Mouse (Mus musculus): Measurements from ENCODE around the gene Trim65. TPM values are rescaled to one million over a fixed set of nuclear protein-coding genes. Genes with fewer than 3 reads are reported as not detected.
"Not testable (repeated sequence)": the region's sequence is repeated elsewhere in the genome, so short reads cannot be mapped to it uniquely, and the experiment has no call there.

Trim65 gene
- polyA plus RNA-seq, 1 experiment, result 0.57 TPM

DNA sequence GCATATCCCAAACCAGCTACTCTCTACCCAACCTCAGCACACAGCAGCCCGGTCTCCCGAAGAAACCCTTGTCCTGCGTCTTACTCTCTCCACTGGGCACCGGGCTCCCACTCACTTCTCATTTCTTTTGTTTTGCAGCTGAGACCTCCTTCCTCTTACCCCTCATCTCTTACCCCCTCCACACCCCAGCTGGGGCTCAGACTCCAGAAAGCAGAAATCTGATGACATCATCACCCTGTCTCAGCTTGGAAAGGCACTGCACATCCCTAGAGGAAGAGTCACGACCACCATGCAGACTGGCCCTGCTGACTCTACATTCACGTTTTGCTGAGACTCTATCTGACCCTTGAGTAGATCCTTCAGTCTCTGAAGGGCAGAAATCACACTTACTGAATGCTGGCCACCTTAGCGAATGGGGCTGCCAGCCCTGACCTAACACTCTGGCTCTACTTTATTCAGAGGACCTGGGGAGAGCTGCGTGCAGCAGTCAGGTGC is 888 bp downstream of the Trim65 start:
- peak overlapping the region; percentile 12 for H3K27ac ChIP-seq (ENCODE audit: control insufficient read depth, insufficient read depth, low read depth, low read length)
- no peaks in the 10 kb centered on the region for H3K27me3 ChIP-seq (ENCODE audit: control insufficient read depth, insufficient read depth, low read length)
- TF ChIP-seq CTCF (IDR thresholded peaks at IDR 0.05; ENCODE audit: control insufficient read depth, insufficient read depth, insufficient replicate concordance, low read depth, low read length) (no peak), POLR2A (IDR thresholded peaks at IDR 0.05; ENCODE audit: control insufficient read depth, low read depth, low read length) (no peak)
- H3K36me3 ChIP-seq (ENCODE audit: control insufficient read depth, insufficient read depth, low read length), result no peaks in the 10 kb centered on the region; the same call in 1 of the 2 replicates
- H3K4me3 ChIP-seq (ENCODE audit: control insufficient read depth, low read depth, low read length), result peak overlapping the region; percentile 86
- H3K4me1 ChIP-seq (ENCODE audit: control insufficient read depth, insufficient read depth, low read length), result peaks cover 15% of the 10 kb centered on the region

- Histone ChIP-seq H3K36me3 (ENCODE audit: control insufficient read depth, insufficient read depth, low read length) (no peaks in the 10 kb centered on the region; the same call in 1 of the 2 replicates), H3K27ac (ENCODE audit: control insufficient read depth, insufficient read depth, low read depth, low read length) (no peak overlapping the region), H3K27me3 (ENCODE audit: control insufficient read depth, insufficient read depth, low read length) (no peaks in the 10 kb centered on the region), H3K4me1 (ENCODE audit: control insufficient read depth, insufficient read depth, low read length) (peaks cover 15% of the 10 kb centered on the region), H3K4me3 (ENCODE audit: control insufficient read depth, low read depth, low read length) (no peak overlapping the region)
- TF ChIP-seq POLR2A (IDR thresholded peaks at IDR 0.05; ENCODE audit: control insufficient read depth, low read depth, low read length) (no peak), CTCF (IDR thresholded peaks at IDR 0.05; ENCODE audit: control insufficient read depth, insufficient read depth, insufficient replicate concordance, low read depth, low read length) (no peak)
Observed at GRCm38 (mm10) chr11:116129091-116129790, 1.7 kb downstream of the Trim65 start.

- no peaks in the 10 kb centered on the region for H3K27me3 ChIP-seq (ENCODE audit: control insufficient read depth, insufficient read depth, low read length)
- peaks cover 15% of the 10 kb centered on the region for H3K4me1 ChIP-seq (ENCODE audit: control insufficient read depth, insufficient read depth, low read length)
- H3K4me3 ChIP-seq (ENCODE audit: control insufficient read depth, low read depth, low read length), result no peak overlapping the region
- peak overlapping the region; percentile 51; the same call in 1 of the 2 replicates for H3K27ac ChIP-seq (ENCODE audit: control insufficient read depth, insufficient read depth, low read depth, low read length)
- H3K36me3 ChIP-seq (ENCODE audit: control insufficient read depth, insufficient read depth, low read length), result no peaks in the 10 kb centered on the region
- TF ChIP-seq CTCF (IDR thresholded peaks at IDR 0.05; ENCODE audit: control insufficient read depth, insufficient read depth, insufficient replicate concordance, low read depth, low read length) (no peak), POLR2A (IDR thresholded peaks at IDR 0.05; ENCODE audit: control insufficient read depth, low read depth, low read length) (no peak)
Observed at GRCm38 (mm10) chr11:116127986-116128385, 2.9 kb downstream of the Trim65 start.

- Histone ChIP-seq H3K36me3 (ENCODE audit: control insufficient read depth, insufficient read depth, low read length) (no peaks in the 10 kb centered on the region), H3K27me3 (ENCODE audit: control insufficient read depth, insufficient read depth, low read length) (no peaks in the 10 kb centered on the region), H3K4me1 (ENCODE audit: control insufficient read depth, insufficient read depth, low read length) (peaks cover 15% of the 10 kb centered on the region), H3K27ac (ENCODE audit: control insufficient read depth, insufficient read depth, low read depth, low read length) (peak within 1 kb of the TSS; percentile 51), H3K4me3 (ENCODE audit: control insufficient read depth, low read depth, low read length) (no peak within 1 kb of the TSS)
- TF ChIP-seq CTCF (IDR thresholded peaks at IDR 0.05; ENCODE audit: control insufficient read depth, insufficient read depth, insufficient replicate concordance, low read depth, low read length) (no peak), POLR2A (IDR thresholded peaks at IDR 0.05; ENCODE audit: control insufficient read depth, low read depth, low read length) (no peak)
Observed at GRCm38 (mm10) chr11:116127156-116127980, 3.6 kb downstream of the Trim65 start, which contains the start of gene Trim47. Gene Trim47 (minus strand): TSS chr11:116127210.

- TF ChIP-seq POLR2A (IDR thresholded peaks at IDR 0.05; ENCODE audit: control insufficient read depth, low read depth, low read length) (no peak), CTCF (IDR thresholded peaks at IDR 0.05; ENCODE audit: control insufficient read depth, insufficient read depth, insufficient replicate concordance, low read depth, low read length) (no peak)
- peaks cover 15% of the 10 kb centered on the region for H3K4me1 ChIP-seq (ENCODE audit: control insufficient read depth, insufficient read depth, low read length)
- no peak overlapping the region for H3K4me3 ChIP-seq (ENCODE audit: control insufficient read depth, low read depth, low read length)
Observed at GRCm38 (mm10) chr11:116126261-116126660, 4.7 kb downstream of the Trim65 start.

GRCm38 (mm10) chr11:116121731-116122245 is 9.1 kb downstream of the Trim65 start:
- H3K4me3 ChIP-seq (ENCODE audit: control insufficient read depth, low read depth, low read length); H3K27me3 ChIP-seq (ENCODE audit: control insufficient read depth, insufficient read depth, low read length); H3K27ac ChIP-seq (ENCODE audit: control insufficient read depth, insufficient read depth, low read depth, low read length); H3K4me1 ChIP-seq (ENCODE audit: control insufficient read depth, insufficient read depth, low read length); H3K36me3 ChIP-seq (ENCODE audit: control insufficient read depth, insufficient read depth, low read length): not testable (repeated sequence)

More at GRCm38 (mm10) chr11:116126261-116126660, 4.7 kb downstream of the Trim65 start:
- Histone ChIP-seq H3K27ac (ENCODE audit: control insufficient read depth, insufficient read depth, low read depth, low read length) (no peak overlapping the region), H3K36me3 (ENCODE audit: control insufficient read depth, insufficient read depth, low read length) (no peaks in the 10 kb centered on the region), H3K27me3 (ENCODE audit: control insufficient read depth, insufficient read depth, low read length) (no peaks in the 10 kb centered on the region)

DNA sequence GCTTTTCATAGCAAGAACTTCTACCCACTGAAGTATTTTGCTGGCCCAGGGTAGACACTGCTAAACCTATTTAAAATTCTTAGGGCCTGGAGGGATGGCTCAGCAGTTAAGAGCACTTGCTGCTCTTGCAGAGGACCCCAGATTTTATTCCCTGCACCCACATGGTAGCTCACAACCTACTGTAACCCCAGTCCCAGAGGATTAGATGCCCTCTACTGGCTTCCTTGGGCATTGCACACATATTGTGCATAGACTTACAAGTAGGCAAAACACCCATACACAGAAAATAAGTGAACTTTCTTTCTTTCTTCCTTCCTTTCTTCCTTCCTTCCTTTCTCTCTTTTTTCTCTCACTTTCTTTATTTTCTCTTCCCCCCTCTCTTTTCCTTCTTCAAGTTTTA is 13.1 kb downstream of the Trim65 start:
- TF ChIP-seq POLR2A (IDR thresholded peaks at IDR 0.05; ENCODE audit: control insufficient read depth, low read depth, low read length) (no peak), CTCF (IDR thresholded peaks at IDR 0.05; ENCODE audit: control insufficient read depth, insufficient read depth, insufficient replicate concordance, low read depth, low read length) (peak; percentile 8; the same call in 1 of the 2 replicates)

More for the DNA sequence above, 13.1 kb downstream of the Trim65 start:
- Histone ChIP-seq H3K4me1 (ENCODE audit: control insufficient read depth, insufficient read depth, low read length) (no peaks in the 10 kb centered on the region), H3K4me3 (ENCODE audit: control insufficient read depth, low read depth, low read length) (no peak overlapping the region), H3K27me3 (ENCODE audit: control insufficient read depth, insufficient read depth, low read length) (no peaks in the 10 kb centered on the region), H3K36me3 (ENCODE audit: control insufficient read depth, insufficient read depth, low read length) (no peaks in the 10 kb centered on the region), H3K27ac (ENCODE audit: control insufficient read depth, insufficient read depth, low read depth, low read length) (no peak overlapping the region)

All from testis, adult 2 months (tissue).